Mouse (Mus musculus) forebrain, embryonic 14.5 days (tissue): ENCODE data around the gene Stx1b. TPM values are rescaled to one million over a fixed set of nuclear protein-coding genes. Genes with fewer than 3 reads are reported as not detected.

Experiments used
- polyA plus RNA-seq: library from polyadenylated mRNA; unstranded; fragments of >200 nt; fragmentation: Nextera tagmentation; extraction: Ambion mirVana; gene quantifications from 2 replicates; pipeline ENCODE4 v1.2.1, GENCODE M21; 2014

Gene Stx1b
- polyA plus RNA-seq, 1 experiment from 2014 or later = 15.7 TPM

Other genes starting within 250 kb of the Stx1b start
- 12.5 and 12.8 TPM in 2 replicates for gene Ccdc189, start 236.0 kb downstream of the Stx1b start, polyA plus RNA-seq
- gene Rnf40, start 235.8 kb downstream of the Stx1b start, polyA plus RNA-seq = 26.2 and 39.6 TPM in 2 replicates
- gene Zfp629, start 208.8 kb downstream of the Stx1b start, polyA plus RNA-seq = 20.8 and 24.2 TPM in 2 replicates
- gene Bcl7c, start 115.6 kb downstream of the Stx1b start, polyA plus RNA-seq = 40.8 and 45.7 TPM in 2 replicates
- 5.3 and 5.9 TPM in 2 replicates for gene Ctf1, start 111.8 kb downstream of the Stx1b start, polyA plus RNA-seq
- gene Ctf2, start 92.4 kb downstream of the Stx1b start, polyA plus RNA-seq = 0.09 TPM in 1 of 2 replicates, not detected in the other
- 7.2 and 7.8 TPM in 2 replicates for gene Fbxl19, start 80.0 kb downstream of the Stx1b start, polyA plus RNA-seq
- 3.3 and 4.2 TPM in 2 replicates for gene Orai3, start 54.7 kb downstream of the Stx1b start, polyA plus RNA-seq
- gene Setd1a, start 47.9 kb downstream of the Stx1b start, polyA plus RNA-seq = 17.0 and 18.0 TPM in 2 replicates
- gene Gm49388, start 38.9 kb downstream of the Stx1b start, polyA plus RNA-seq = not detected in 2 replicates
- gene Hsd3b7, start 23.9 kb downstream of the Stx1b start, polyA plus RNA-seq = 6.9 and 9.7 TPM in 2 replicates
- gene Stx4a, start 255 bp downstream of the Stx1b start, polyA plus RNA-seq = 9.7 and 11.1 TPM in 2 replicates
- gene Zfp646, start 51.7 kb upstream of the Stx1b start, polyA plus RNA-seq = 12.0 and 16.8 TPM in 2 replicates
- 24.1 and 29.1 TPM in 2 replicates for gene Zfp668, start 52.3 kb upstream of the Stx1b start, polyA plus RNA-seq
- 0.61 and 0.63 TPM in 2 replicates for gene Prss53, start 66.4 kb upstream of the Stx1b start, polyA plus RNA-seq
- gene Gm21974, start 70.9 kb upstream of the Stx1b start, polyA plus RNA-seq = not detected in 2 replicates
- gene Vkorc1, start 71.1 kb upstream of the Stx1b start, polyA plus RNA-seq = 61.5 and 69.9 TPM in 2 replicates
- 108 and 131 TPM in 2 replicates for gene Bckdk, start 79.5 kb upstream of the Stx1b start, polyA plus RNA-seq
- 51.1 and 56.7 TPM in 2 replicates for gene Kat8, start 88.0 kb upstream of the Stx1b start, polyA plus RNA-seq
- gene Prss8, start 105.6 kb upstream of the Stx1b start, polyA plus RNA-seq = 0.17 TPM in 1 of 2 replicates, not detected in the other
- gene Prss36, start 122.2 kb upstream of the Stx1b start, polyA plus RNA-seq = 12.3 and 12.9 TPM in 2 replicates
- gene Fus, start 142.9 kb upstream of the Stx1b start, polyA plus RNA-seq = 55.9 and 60.1 TPM in 2 replicates
- 7.1 and 11.5 TPM in 2 replicates for gene Pycard, start 169.3 kb upstream of the Stx1b start, polyA plus RNA-seq
- gene Trim72, start 179.4 kb upstream of the Stx1b start, polyA plus RNA-seq = not detected in 2 replicates
- gene Itgam, start 238.1 kb upstream of the Stx1b start, polyA plus RNA-seq = 0.22 and 0.41 TPM in 2 replicates
- gene Gm49368, start 238.1 kb upstream of the Stx1b start, polyA plus RNA-seq = not detected in 2 replicates